Mouse (Mus musculus) forebrain, embryonic 13.5 days (tissue): Measurements from ENCODE around the gene Xrcc6. TPM values are rescaled to one million over a fixed set of nuclear protein-coding genes. Genes with fewer than 3 reads are reported as not detected.

Experiments
- ATAC-seq: fragments of 200-750 bp; cut with Nextera tagmentation; 2 replicates; pipeline ENCODE4 v1.8.0; 2017
- H3K27ac ChIP-seq: fragments of 300-500 bp; sonication (generic); 2 replicates; pipeline ENCODE4 v1.5.1; 2015; ENCODE audit warnings: inconsistent platforms, mild to moderate bottlenecking, moderate library complexity
- H3K27me3 ChIP-seq: fragments of 300-500 bp; sonication (generic); 2 replicates; pipeline ENCODE4 v1.6.1; 2015; ENCODE audit warnings: mild to moderate bottlenecking, inconsistent platforms
- H3K36me3 ChIP-seq: fragments of 300-500 bp; sonication (generic); 2 replicates; pipeline ENCODE4 v1.6.1; 2015; ENCODE audit warnings: mild to moderate bottlenecking, inconsistent platforms; ENCODE audit not compliant: poor library complexity, severe bottlenecking
- H3K4me1 ChIP-seq: fragments of 300-500 bp; sonication (generic); 2 replicates; pipeline ENCODE4 v1.6.1; 2015; ENCODE audit warnings: inconsistent platforms
- H3K4me2 ChIP-seq: fragments of 300-500 bp; sonication (generic); 2 replicates; pipeline ENCODE4 v1.6.1; 2015; ENCODE audit warnings: inconsistent platforms, mild to moderate bottlenecking, moderate library complexity
- H3K4me3 ChIP-seq: fragments of 300-500 bp; sonication (generic); 2 replicates; pipeline ENCODE4 v1.5.1; 2015; ENCODE audit warnings: mild to moderate bottlenecking, inconsistent platforms
- H3K9ac ChIP-seq: fragments of 300-500 bp; sonication (generic); 2 replicates; pipeline ENCODE4 v1.6.1; 2015; ENCODE audit warnings: mild to moderate bottlenecking, inconsistent platforms
- H3K9me3 ChIP-seq: fragments of 300-500 bp; sonication (generic); replicated peaks from 2 replicates; pipeline ENCODE4 v1.6.1; 2016; ENCODE audit warnings: inconsistent platforms
- WGBS: fragments of 180-500 bp; shearing (Covaris S2); methylation state at CpG from one replicate; pipeline ENCODE4 v1.1.7; 2015; 5-methylcytosine and 5-hydroxymethylcytosine counted together
- polyA plus RNA-seq: library from polyadenylated mRNA; unstranded; fragments of >200 nt; fragmentation: Nextera tagmentation; extraction: Ambion mirVana; gene quantifications from 2 replicates; pipeline ENCODE4 v1.2.1, GENCODE M21; 2015

The Xrcc6 gene
- polyA plus RNA-seq, 1 experiment from 2014 or later: 59.9 TPM

DNA sequence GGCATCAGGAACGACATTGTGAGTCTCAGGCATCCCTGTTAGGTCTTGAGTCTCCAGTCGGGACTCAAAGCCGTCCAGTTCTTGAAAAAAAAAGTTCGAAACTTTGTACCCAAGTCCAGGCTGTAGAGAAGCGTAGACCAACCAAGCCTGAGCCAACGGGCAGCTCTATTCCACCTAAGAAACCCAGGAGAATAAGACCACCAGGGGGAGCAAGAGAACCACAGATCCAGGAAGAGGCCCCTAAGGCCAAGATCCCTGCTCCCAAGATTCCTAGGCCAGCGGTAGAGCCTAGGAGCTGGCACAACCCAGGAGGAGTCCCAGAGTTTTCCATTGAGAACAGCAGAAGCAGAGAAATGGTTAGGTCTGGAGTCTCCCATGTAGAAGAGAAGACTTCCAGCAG, 77.9 kb downstream of the Xrcc6 start:
- H3K27ac ChIP-seq: no peak overlapping the region
- H3K4me1 ChIP-seq: peaks cover 4% of the 10 kb centered on the region
- H3K36me3 ChIP-seq: no peaks in the 10 kb centered on the region
- H3K4me3 ChIP-seq: no peak overlapping the region
- H3K4me2 ChIP-seq: no peak overlapping the region
- H3K9me3 ChIP-seq: 0 out of 2 replicates have a peak, but pooled peaks cover 3% of the 10 kb centered on the region
- 19% methylated on average over 7 of the region's 7 CpGs for WGBS
- no peak overlapping the region for H3K9ac ChIP-seq
- ATAC-seq: no peak
- peaks cover 47% of the 10 kb centered on the region for H3K27me3 ChIP-seq

DNA sequence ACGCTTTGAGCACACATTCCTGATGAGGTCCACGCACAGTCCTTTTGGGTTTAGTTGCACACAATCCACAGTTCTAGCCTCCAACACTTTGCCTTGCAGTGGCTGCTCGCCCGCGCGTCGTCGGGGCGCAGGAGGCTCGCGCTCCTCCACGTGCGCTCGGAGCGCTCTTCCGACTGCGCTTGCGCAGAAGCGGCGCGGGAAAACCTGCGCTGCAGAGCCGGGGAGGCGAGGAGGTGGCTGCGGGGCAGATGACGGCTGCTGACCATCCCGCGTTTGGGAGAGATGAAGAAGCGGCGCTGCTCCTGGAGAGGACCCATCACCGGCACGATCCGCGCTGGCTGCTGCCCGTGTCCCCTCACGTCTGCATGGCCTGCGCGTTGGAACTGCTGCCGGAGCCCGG, 82.3 kb downstream of the Xrcc6 start, which contains the start of gene Mei1:
TSS of gene Mei1 (plus strand) at position 99 of the 400 bp plus-strand sequence.
- Histone ChIP-seq H3K9ac (no peak within 1 kb of the TSS), H3K4me3 (peak within 1 kb of the TSS; percentile 17; the same call in 1 of the 2 replicates), H3K9me3 (0 out of 2 replicates have a peak, but pooled peaks cover 3% of the 10 kb centered on the region), H3K4me1 (peaks cover 4% of the 10 kb centered on the region), H3K27ac (no peak within 1 kb of the TSS), H3K4me2 (peak within 1 kb of the TSS; percentile 47), H3K27me3 (peaks cover 48% of the 10 kb centered on the region), H3K36me3 (no peaks in the 10 kb centered on the region)
- no peak for ATAC-seq
- WGBS: 28% methylated on average over 40 of the region's 40 CpGs

DNA sequence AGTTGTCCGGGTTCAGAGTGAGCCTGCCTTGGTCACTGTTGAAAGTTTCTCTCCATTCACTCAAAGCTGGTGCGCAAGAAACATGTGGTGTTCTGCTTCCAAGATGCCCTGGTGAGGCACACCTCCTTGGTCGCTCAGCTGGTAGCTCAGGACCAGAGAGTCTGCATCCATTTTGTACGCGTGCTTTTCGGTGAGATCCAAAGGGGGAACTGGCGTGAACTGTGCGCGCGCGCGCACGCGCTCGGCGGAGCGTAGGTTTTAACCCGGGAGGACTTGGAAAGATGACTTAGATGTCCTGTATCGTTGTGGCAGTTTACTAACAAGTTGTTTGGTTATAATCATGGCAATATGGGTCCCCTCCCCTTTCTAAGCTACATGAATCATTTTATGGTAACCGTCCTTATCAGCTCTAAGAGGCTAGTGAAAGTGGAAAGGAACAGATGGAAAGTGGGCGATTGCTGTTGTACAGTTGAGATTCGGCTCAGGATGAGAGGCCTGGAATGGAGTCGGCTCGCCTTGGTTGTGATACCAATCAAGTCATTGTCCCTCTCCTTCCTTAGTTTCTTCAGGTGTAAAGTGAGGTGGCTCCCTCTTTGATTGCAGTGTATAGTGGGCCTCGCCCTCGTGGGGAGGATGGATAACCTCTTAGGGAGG, 84.3 kb downstream of the Xrcc6 start:
- no peak overlapping the region for H3K27ac ChIP-seq
- H3K9me3 ChIP-seq: 0 out of 2 replicates have a peak, but pooled peaks cover 3% of the 10 kb centered on the region
- WGBS: 93% methylated on average over 26 of the region's 26 CpGs
- no peaks in the 10 kb centered on the region for H3K36me3 ChIP-seq
- H3K4me2 ChIP-seq: no peak overlapping the region
- peaks cover 45% of the 10 kb centered on the region for H3K27me3 ChIP-seq
- no peak overlapping the region for H3K9ac ChIP-seq
- ATAC-seq: no peak
- peaks cover 4% of the 10 kb centered on the region for H3K4me1 ChIP-seq
- H3K4me3 ChIP-seq: no peak overlapping the region

DNA sequence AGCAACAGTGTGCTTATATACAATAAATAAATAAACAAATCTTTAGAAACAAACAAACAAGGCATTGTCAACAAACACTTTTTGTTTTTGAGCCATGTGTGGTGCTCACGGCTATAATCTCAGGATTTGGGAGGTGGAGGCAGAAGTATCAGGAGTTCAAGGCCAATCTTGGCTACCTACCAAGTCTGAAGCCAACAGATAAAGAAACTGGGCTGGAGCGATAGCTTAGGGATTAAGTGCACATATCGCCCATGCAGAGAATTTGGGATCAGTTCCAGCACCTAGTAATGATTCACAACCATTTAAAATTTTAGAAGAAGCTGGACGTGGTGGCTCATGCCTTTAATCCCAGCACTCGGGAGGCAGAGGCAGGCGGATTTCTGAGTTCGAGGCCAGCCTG, 85.9 kb downstream of the Xrcc6 start:
- 0 out of 2 replicates have a peak, but pooled peaks cover 3% of the 10 kb centered on the region for H3K9me3 ChIP-seq
- peaks cover 35% of the 10 kb centered on the region for H3K27me3 ChIP-seq
- H3K27ac ChIP-seq: no peak overlapping the region
- peaks cover 4% of the 10 kb centered on the region for H3K4me1 ChIP-seq
- H3K4me3 ChIP-seq: no peak overlapping the region
- 86% methylated on average over 7 of the region's 7 CpGs for WGBS
- H3K9ac ChIP-seq: no peak overlapping the region
- ATAC-seq: no peak
- no peaks in the 10 kb centered on the region for H3K36me3 ChIP-seq
- H3K4me2 ChIP-seq: no peak overlapping the region

DNA sequence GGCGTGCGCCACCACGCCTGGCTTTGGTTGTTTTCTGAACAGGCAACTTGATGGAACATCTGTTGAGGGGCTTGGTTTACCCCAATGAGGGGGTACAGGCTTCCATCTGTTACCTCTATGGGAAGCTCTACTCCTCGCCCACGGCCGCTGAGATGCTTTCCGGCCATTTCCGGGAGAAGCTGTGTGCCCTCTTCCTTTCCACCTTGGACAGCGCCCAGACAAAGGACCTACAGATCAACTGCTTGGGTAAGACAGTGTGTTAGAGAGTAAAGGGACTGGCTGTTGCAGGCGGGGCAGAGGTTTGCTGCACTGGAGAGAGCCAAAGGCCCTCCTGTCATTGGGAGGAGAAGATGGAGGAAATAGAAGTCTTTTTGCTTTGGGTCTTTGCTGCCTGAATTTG, 92.2 kb downstream of the Xrcc6 start:
- no peak overlapping the region for H3K9ac ChIP-seq
- no peak overlapping the region for H3K4me3 ChIP-seq
- WGBS: 69% methylated on average over 10 of the region's 10 CpGs
- no peaks in the 10 kb centered on the region for H3K36me3 ChIP-seq
- H3K27me3 ChIP-seq: no peaks in the 10 kb centered on the region
- H3K4me1 ChIP-seq: no peaks in the 10 kb centered on the region
- ATAC-seq: no peak
- H3K4me2 ChIP-seq: no peak overlapping the region
- no peaks in the 10 kb centered on the region for H3K9me3 ChIP-seq
- H3K27ac ChIP-seq: no peak overlapping the region

DNA sequence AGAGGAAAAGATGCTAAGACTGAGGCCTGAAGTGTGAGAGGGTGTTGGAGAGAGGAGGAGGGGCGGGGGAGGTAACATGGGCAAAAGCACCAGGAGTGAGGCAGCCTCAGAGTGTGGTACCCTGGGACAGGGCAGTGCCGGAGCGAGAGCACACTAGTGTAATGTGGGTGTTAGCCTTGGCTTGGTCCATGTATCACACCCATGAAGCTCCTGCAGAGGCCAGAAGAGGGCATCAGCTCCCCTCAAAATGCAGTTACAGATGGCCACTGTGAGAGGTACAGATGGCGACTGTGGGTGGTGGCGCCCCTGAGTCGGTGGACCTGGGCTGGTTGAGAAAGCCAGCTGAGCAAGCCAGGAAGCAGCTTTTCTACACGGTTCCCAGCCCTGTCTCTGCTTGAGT, 93.5 kb downstream of the Xrcc6 start:
- ATAC-seq: no peak
- no peaks in the 10 kb centered on the region for H3K9me3 ChIP-seq
- H3K36me3 ChIP-seq: no peaks in the 10 kb centered on the region
- 33% methylated on average over 7 of the region's 7 CpGs for WGBS
- no peak overlapping the region for H3K9ac ChIP-seq
- H3K27me3 ChIP-seq: no peaks in the 10 kb centered on the region
- H3K27ac ChIP-seq: no peak overlapping the region
- H3K4me1 ChIP-seq: no peaks in the 10 kb centered on the region
- H3K4me3 ChIP-seq: no peak overlapping the region
- no peak overlapping the region for H3K4me2 ChIP-seq

DNA sequence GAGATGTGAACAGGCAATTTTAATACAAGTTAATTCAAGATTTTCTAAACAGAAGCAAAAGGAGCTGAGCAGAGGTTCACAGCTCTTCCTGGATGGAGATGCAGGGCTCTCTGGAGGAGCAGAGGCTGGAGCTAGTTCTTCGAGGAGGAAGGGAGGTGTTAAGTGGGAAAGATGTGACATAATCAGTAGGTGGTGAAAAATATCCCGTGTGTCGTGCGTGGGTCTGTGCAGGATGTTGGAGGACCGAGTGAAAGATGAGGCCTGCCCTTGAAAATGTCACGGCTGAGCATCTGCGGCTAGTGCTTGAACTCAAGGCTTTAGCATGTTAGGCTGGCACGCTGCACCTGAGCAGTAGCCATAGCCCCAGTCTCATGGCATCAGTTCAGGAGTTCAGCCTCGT, 98.0 kb downstream of the Xrcc6 start:
- no peak overlapping the region for H3K27ac ChIP-seq
- H3K4me2 ChIP-seq: no peak overlapping the region
- H3K4me1 ChIP-seq: no peaks in the 10 kb centered on the region
- no peaks in the 10 kb centered on the region for H3K27me3 ChIP-seq
- no peak overlapping the region for H3K4me3 ChIP-seq
- no peak overlapping the region for H3K9ac ChIP-seq
- H3K9me3 ChIP-seq: no peaks in the 10 kb centered on the region
- no peaks in the 10 kb centered on the region for H3K36me3 ChIP-seq
- ATAC-seq: no peak
- 88% methylated on average over 9 of the region's 9 CpGs for WGBS

DNA sequence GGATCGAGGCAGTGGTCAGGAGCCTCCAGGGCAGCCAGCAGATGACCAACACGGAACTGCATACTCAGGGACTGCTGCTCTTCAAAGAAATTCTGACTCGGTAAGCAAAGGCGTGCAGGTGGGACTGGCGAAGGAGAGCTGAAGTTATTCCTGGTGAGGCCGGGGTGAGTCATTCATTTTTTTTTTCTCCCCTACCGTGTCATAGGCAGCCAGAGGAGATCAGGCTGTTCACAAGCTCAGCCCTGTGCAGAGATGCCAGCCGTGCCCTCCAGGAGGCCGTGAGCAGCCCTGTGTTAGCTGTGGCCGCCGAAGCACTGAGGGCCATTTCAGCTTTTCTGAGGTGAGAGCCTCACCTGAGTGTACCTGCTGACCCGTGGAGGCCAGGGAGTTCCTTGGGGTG, 98.5 kb downstream of the Xrcc6 start:
- ATAC-seq: no peak
- Histone ChIP-seq H3K27ac (no peak overlapping the region), H3K9me3 (no peaks in the 10 kb centered on the region), H3K9ac (no peak overlapping the region), H3K4me3 (no peak overlapping the region), H3K4me2 (no peak overlapping the region), H3K36me3 (no peaks in the 10 kb centered on the region), H3K27me3 (no peaks in the 10 kb centered on the region), H3K4me1 (no peaks in the 10 kb centered on the region)
- WGBS: 83% methylated on average over 12 of the region's 12 CpGs

DNA sequence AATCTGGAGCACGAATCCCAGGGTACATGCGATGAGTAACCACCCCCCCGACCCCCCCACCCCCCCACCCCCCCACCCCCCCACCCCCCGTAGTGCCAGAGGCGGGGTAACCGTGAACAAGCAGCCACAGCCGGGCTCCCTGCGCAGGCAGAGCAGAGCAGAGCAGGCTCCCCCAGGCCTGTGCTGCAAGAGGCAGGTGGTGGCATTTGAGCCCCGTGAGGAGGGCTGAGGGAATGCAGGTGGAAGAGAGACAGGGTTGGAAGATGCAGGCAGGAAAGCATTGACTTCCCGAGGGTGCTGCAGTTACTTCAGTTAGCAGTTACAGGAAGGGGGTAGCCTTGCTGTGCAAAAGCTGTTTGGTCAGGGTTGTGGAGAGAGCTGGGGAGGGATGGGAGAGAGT, 99.6 kb downstream of the Xrcc6 start:
- H3K9me3 ChIP-seq: no peaks in the 10 kb centered on the region
- H3K4me2 ChIP-seq: no peak overlapping the region
- 9% methylated on average over 10 of the region's 10 CpGs for WGBS
- no peaks in the 10 kb centered on the region for H3K36me3 ChIP-seq
- no peak for ATAC-seq
- H3K27me3 ChIP-seq: no peaks in the 10 kb centered on the region
- H3K9ac ChIP-seq: no peak overlapping the region
- H3K4me1 ChIP-seq: no peaks in the 10 kb centered on the region
- no peak overlapping the region for H3K27ac ChIP-seq
- H3K4me3 ChIP-seq: no peak overlapping the region

Other genes starting within 250 kb of the Xrcc6 start
- gene Zc3h7b, start 242.8 kb upstream of the Xrcc6 start, polyA plus RNA-seq: 41.5 and 44.3 TPM in 2 replicates
- gene Rangap1, start 242.3 kb upstream of the Xrcc6 start, polyA plus RNA-seq: 141 and 160 TPM in 2 replicates
- gene Tef, start 185.4 kb upstream of the Xrcc6 start, polyA plus RNA-seq: 24.2 and 24.9 TPM in 2 replicates
- gene Tob2, start 129.0 kb upstream of the Xrcc6 start, polyA plus RNA-seq: 19.1 and 21.7 TPM in 2 replicates
- 159 and 177 TPM in 2 replicates for gene Phf5a, start 115.9 kb upstream of the Xrcc6 start, polyA plus RNA-seq
- gene Aco2, start 115.5 kb upstream of the Xrcc6 start, polyA plus RNA-seq: 202 and 211 TPM in 2 replicates
- 85.7 and 86.0 TPM in 2 replicates for gene Polr3h, start 61.6 kb upstream of the Xrcc6 start, polyA plus RNA-seq
- 60.6 and 74.9 TPM in 2 replicates for gene Csdc2, start 51.1 kb upstream of the Xrcc6 start, polyA plus RNA-seq
- gene Pmm1, start 26.9 kb upstream of the Xrcc6 start, polyA plus RNA-seq: 62.2 and 62.5 TPM in 2 replicates
- gene 1700029P11Rik, start 7.3 kb upstream of the Xrcc6 start, polyA plus RNA-seq: not detected in 2 replicates
- gene Desi1, start 46.0 kb downstream of the Xrcc6 start, polyA plus RNA-seq: 36.7 and 38.4 TPM in 2 replicates
- gene Snu13, start 59.8 kb downstream of the Xrcc6 start, polyA plus RNA-seq: 270 and 290 TPM in 2 replicates
- not detected in 2 replicates for gene 4930407I10Rik, start 71.3 kb downstream of the Xrcc6 start, polyA plus RNA-seq
- 0.04 and 0.14 TPM in 2 replicates for gene Mei1, start 82.2 kb downstream of the Xrcc6 start, polyA plus RNA-seq
- 15.2 and 15.9 TPM in 2 replicates for gene Ccdc134, start 140.1 kb downstream of the Xrcc6 start, polyA plus RNA-seq
- gene Srebf2, start 159.3 kb downstream of the Xrcc6 start, polyA plus RNA-seq: 200 and 218 TPM in 2 replicates
- 0.74 and 0.77 TPM in 2 replicates for gene Shisa8, start 225.0 kb downstream of the Xrcc6 start, polyA plus RNA-seq
- gene Tnfrsf13c, start 236.5 kb downstream of the Xrcc6 start, polyA plus RNA-seq: 0.15 and 0.22 TPM in 2 replicates